Mouse (Mus musculus) urinary bladder, postnatal 0 days (tissue): Measurements from ENCODE around the gene Snrpc. TPM values are rescaled to one million over a fixed set of nuclear protein-coding genes. Genes with fewer than 3 reads are reported as not detected.

Experiments
- polyA plus RNA-seq: library from polyadenylated mRNA; unstranded; fragments of >200 nt; fragmentation: Nextera tagmentation; extraction: Ambion mirVana; gene quantifications from 2 replicates; pipeline ENCODE4 v1.2.1, GENCODE M21; 2015

Gene Snrpc
- polyA plus RNA-seq = 180 and 188 TPM in 2 replicates

GRCm38 (mm10) chr17:27837850-27838249 is at the start of gene Snrpc:
Snrpc (plus strand) TSS chr17:27838150.

DNA sequence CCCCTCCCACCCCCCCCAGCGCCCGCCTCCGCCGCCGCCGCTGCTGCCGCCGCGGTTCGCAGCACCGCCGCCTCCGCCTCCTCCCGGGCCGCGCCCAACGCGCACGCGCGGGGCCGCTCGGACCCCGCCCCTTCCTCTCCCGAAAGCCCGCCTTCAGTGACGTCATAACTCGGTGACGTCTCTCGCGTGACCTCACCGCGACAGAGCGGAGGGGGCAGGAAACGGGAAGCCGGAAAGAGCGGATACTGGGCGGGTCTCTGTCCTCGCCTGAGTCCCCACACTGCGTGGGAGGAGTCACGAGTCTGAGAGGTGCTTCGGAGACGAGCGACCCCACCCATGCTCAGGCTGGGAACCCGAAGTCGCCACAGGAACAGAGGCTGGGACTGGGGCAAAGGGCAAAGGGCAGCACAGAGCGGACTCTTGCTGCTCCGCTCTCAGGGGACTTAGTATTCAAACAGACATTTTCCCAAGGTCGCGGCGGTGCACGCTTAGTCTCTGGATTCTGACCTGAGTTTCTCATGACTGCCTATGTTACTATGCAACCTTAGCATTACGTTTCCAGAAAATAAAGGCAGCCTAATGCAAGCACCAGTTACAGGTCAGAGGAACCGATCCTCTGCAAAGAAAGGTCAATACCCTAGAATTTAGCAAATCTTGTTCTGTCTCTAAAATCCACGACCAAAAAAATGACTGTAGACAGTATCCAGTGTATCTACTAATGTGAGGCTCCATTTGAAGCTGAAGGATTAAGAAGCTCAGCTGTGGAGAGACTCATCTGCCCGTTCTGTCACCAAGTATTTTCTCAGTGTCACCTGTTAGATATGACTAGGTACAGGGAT is 17.2 kb upstream of the Snrpc start, which contains the start of gene D17Wsu92e:
D17Wsu92e (minus strand) TSS at position 81 of the 839 bp plus-strand sequence.

DNA sequence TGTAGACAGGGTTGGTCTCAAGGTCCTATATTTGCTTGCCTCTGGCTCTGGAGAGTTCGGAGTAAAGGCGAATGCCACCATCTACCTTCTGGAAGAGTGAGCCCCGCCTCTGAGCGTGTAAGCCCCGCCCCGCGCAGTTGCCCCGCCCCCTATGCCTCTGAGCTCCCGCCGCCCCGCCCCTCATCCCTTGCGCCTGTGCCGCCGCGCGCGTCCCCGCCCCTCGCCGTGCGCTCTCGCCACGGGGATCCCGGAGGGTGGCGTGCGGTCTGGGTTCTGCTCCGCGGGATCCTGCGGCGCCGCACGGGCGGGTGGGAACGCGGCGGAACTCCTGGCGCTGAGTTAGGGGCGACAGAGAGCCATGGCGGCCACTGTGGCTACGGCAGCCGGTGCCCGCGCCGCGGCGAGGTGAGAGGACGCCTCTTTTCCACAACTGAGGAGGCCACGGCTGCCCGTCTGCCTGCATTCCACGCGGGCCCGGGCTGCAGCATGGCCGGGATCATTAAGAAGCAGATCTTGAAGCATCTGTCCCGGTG is 18.4 kb downstream of the Snrpc start, which contains the start of gene Uhrf1bp1:
Uhrf1bp1 (plus strand) TSS at position 177 of the 533 bp plus-strand sequence.

Other genes with a start within 250 kb of the Snrpc start
- 48.3 and 49.0 TPM in 2 replicates for gene Nudt3, start 214.7 kb upstream of the Snrpc start, polyA plus RNA-seq
- gene RPS10-NUDT3, start 202.9 kb upstream of the Snrpc start, polyA plus RNA-seq = not detected in 2 replicates
- 728 and 735 TPM in 2 replicates for gene Rps10, start 201.5 kb upstream of the Snrpc start, polyA plus RNA-seq
- gene Pacsin1, start 182.6 kb upstream of the Snrpc start, polyA plus RNA-seq = 0.39 and 0.91 TPM in 2 replicates
- gene Spdef, start 109.2 kb upstream of the Snrpc start, polyA plus RNA-seq = 0.15 TPM in 1 of 2 replicates, not detected in the other
- gene D17Wsu92e, start 17.5 kb upstream of the Snrpc start, polyA plus RNA-seq = 12.7 and 13.7 TPM in 2 replicates
- gene Uhrf1bp1, start 18.3 kb downstream of the Snrpc start, polyA plus RNA-seq = 1.6 and 1.8 TPM in 2 replicates
- gene Anks1, start 71.2 kb downstream of the Snrpc start, polyA plus RNA-seq = 17.7 and 19.4 TPM in 2 replicates
- gene Taf11, start 71.7 kb downstream of the Snrpc start, polyA plus RNA-seq = 32.5 and 39.3 TPM in 2 replicates
- 0.30 and 0.70 TPM in 2 replicates for gene Tcp11, start 242.5 kb downstream of the Snrpc start, polyA plus RNA-seq